Mouse (Mus musculus): Measurements from ENCODE around the gene Pnmal2. TPM values are rescaled to one million over a fixed set of nuclear protein-coding genes. Genes with fewer than 3 reads are reported as not detected.

The Pnmal2 gene
- total RNA-seq, 2 experiments from 2014 or later = 169 to 194 TPM

GRCm38 (mm10) chr7:16971160-16971559, 26.7 kb downstream of the Pnmal2 start:
- intact Hi-C loops (cut with DNase I) = no loop called here
- no peak for DNase-seq

- intact Hi-C loops (cut with DNase I) = no loop called here
Measured at GRCm38 (mm10) chr7:16974018-16974417, 29.5 kb downstream of the Pnmal2 start.

GRCm38 (mm10) chr7:16976298-16976697, 31.8 kb downstream of the Pnmal2 start:
- no peak for DNase-seq
- intact Hi-C loops (cut with DNase I) = no loop called here

More at GRCm38 (mm10) chr7:16974018-16974417, 29.5 kb downstream of the Pnmal2 start:
- DNase-seq = peak; percentile 50

GRCm38 (mm10) chr7:16978173-16978572, 33.7 kb downstream of the Pnmal2 start:
- DNase-seq = no peak
- intact Hi-C loops (cut with DNase I) = no loop called here

- intact Hi-C loops (cut with DNase I) = no loop called here
- DNase-seq = no peak
Measured at GRCm38 (mm10) chr7:16978593-16978992, 34.1 kb downstream of the Pnmal2 start.

- intact Hi-C loops (cut with DNase I) = no loop called here
Measured at GRCm38 (mm10) chr7:16980348-16980747, 35.9 kb downstream of the Pnmal2 start.

GRCm38 (mm10) chr7:16982859-16983568, 38.5 kb downstream of the Pnmal2 start, which contains the start of gene Gm42372:
Gene Gm42372, plus strand, starts transcription at chr7:16983086.
- intact Hi-C loops (cut with DNase I) = no loop called here
- peak; percentile 88 for DNase-seq

More at GRCm38 (mm10) chr7:16980348-16980747, 35.9 kb downstream of the Pnmal2 start:
- DNase-seq = peak; percentile 54

- DNase-seq = no peak
- intact Hi-C loops (cut with DNase I) = no loop called here
Measured at GRCm38 (mm10) chr7:16987541-16988149, 43.2 kb downstream of the Pnmal2 start.

- intact Hi-C loops (cut with DNase I) = no loop called here
- peak; percentile 70 for DNase-seq
Measured at GRCm38 (mm10) chr7:16988405-16988804, 43.9 kb downstream of the Pnmal2 start.

- no peak for DNase-seq
- intact Hi-C loops (cut with DNase I) = no loop called here
Measured at GRCm38 (mm10) chr7:16990006-16990744, 45.7 kb downstream of the Pnmal2 start.

- no peak for DNase-seq
- intact Hi-C loops (cut with DNase I) = no loop called here
Measured at GRCm38 (mm10) chr7:16991681-16992450, 47.4 kb downstream of the Pnmal2 start.

GRCm38 (mm10) chr7:16992451-16992807, 47.9 kb downstream of the Pnmal2 start, which contains the start of gene Ccdc8:
Gene Ccdc8, plus strand, starts transcription at chr7:16992708.
- intact Hi-C loops (cut with DNase I) = no loop called here
- no peak for DNase-seq

GRCm38 (mm10) chr7:16993651-16994399, 49.3 kb downstream of the Pnmal2 start:
- DNase-seq = peak; percentile 77
- intact Hi-C loops (cut with DNase I) = no loop called here

- DNase-seq = no peak
- intact Hi-C loops (cut with DNase I) = no loop called here
Measured at GRCm38 (mm10) chr7:16994400-16994799, 49.9 kb downstream of the Pnmal2 start.

- DNase-seq = no peak
- intact Hi-C loops (cut with DNase I) = no loop called here
Measured at GRCm38 (mm10) chr7:16995345-16995744, 50.9 kb downstream of the Pnmal2 start.

Other genes starting within 250 kb of the Pnmal2 start
- not detected for gene Ceacam9, start 222.8 kb upstream of the Pnmal2 start, total RNA-seq (2021)
- gene Ap2s1, start 206.3 kb upstream of the Pnmal2 start, total RNA-seq (2021) = 100 to 1,000 TPM; 317 TPM
- gene Slc1a5, start 163.3 kb upstream of the Pnmal2 start, total RNA-seq (2021) = 1 to 10 TPM; 8.8 TPM
- 100 to 1,000 TPM; 223 to 229 TPM for gene Strn4, start 128.8 kb upstream of the Pnmal2 start, total RNA-seq (2021)
- 10 to 100 TPM; 35.8 to 38.9 TPM for gene Fkrp, start 128.0 kb upstream of the Pnmal2 start, total RNA-seq (2021)
- 1 to 10 TPM; 9.1 to 9.5 TPM for gene Prkd2, start 101.8 kb upstream of the Pnmal2 start, total RNA-seq (2021)
- gene Dact3, start 69.4 kb upstream of the Pnmal2 start, total RNA-seq (2021) = 10 to 100 TPM; 57.6 to 61.8 TPM
- 1 to 10 TPM; 1.2 to 1.7 TPM for gene Gng8, start 52.9 kb upstream of the Pnmal2 start, total RNA-seq (2021)
- gene Ptgir, start 38.2 kb upstream of the Pnmal2 start, total RNA-seq (2021) = not detected
- gene Calm3, start 20.6 kb upstream of the Pnmal2 start, total RNA-seq (2021) = 1,000 to 10,000 TPM; 1,235 to 1,345 TPM
- gene Pnmal1, start 15.0 kb downstream of the Pnmal2 start, total RNA-seq (2021) = 10 to 100 TPM; 56.0 to 57.6 TPM
- gene Gm42372, start 38.4 kb downstream of the Pnmal2 start, total RNA-seq (2021) = 10 to 100 TPM; 38.0 to 41.8 TPM
- gene Ccdc8, start 48.0 kb downstream of the Pnmal2 start, total RNA-seq (2021) = 1 to 10 TPM; 3.3 to 4.3 TPM
- 100 to 1,000 TPM; 110 to 120 TPM for gene Ppp5c, start 83.2 kb downstream of the Pnmal2 start, total RNA-seq (2021)
- gene Hif3a, start 117.7 kb downstream of the Pnmal2 start, total RNA-seq (2021) = 1 to 10 TPM; 6.7 to 7.9 TPM
- 1 to 10 TPM; 5.2 to 6.8 TPM for gene Psg16, start 129.4 kb downstream of the Pnmal2 start, total RNA-seq (2021)
- gene Ceacam3, start 205.6 kb downstream of the Pnmal2 start, total RNA-seq (2021) = under 1 TPM in 1 of 2 experiments, not detected in 1; 0.10 TPM